Mouse (Mus musculus): ENCODE measurements around the gene Hpse2.

DNA sequence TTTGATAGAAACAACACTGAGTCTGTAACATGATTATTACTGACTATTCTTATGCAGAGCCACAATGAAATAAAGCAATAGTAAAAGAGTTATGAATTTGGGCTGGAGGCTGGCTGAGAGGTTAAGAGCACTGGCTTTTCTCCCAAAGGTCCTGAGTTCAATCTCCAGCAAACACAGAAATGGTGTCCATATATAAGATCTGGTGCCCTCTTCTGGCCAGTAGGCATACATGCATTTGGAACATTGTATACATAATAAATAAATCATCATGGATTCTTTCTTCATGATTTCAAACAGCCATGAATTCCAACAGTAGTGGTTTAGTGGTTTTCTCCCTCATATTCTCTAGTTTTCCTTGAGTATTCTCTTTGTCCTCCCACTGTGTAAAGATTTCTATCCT, 81.4 kb downstream of the Hpse2 start:
- TF ChIP-seq POLR2A (IDR thresholded peaks at IDR 0.05; ENCODE audit: low read depth, low read length) (no peak), CTCF (IDR thresholded peaks at IDR 0.05; ENCODE audit: extremely low read depth, insufficient read depth, insufficient read length, insufficient replicate concordance) (no peak)
